Mouse (Mus musculus) heart, adult 8-10 months (tissue): ENCODE data around the gene Arhgef6. TPM values are rescaled to one million over a fixed set of nuclear protein-coding genes. Genes with fewer than 3 reads are reported as not detected.

Experiments
- DNase-seq: peaks from one replicate; pipeline ENCODE4 v3.0.0; 2022; ENCODE audit warnings: low spot score
- total RNA-seq, 4 experiments: library from RNA; stranded (reverse); gene quantifications; 2 replicates each; pipeline ENCODE4 v1.2.4; 2022

Arhgef6 gene
- total RNA-seq, 4 experiments from 2014 or later, result 60.5 to 71.3 (median 67.7) TPM

DNA sequence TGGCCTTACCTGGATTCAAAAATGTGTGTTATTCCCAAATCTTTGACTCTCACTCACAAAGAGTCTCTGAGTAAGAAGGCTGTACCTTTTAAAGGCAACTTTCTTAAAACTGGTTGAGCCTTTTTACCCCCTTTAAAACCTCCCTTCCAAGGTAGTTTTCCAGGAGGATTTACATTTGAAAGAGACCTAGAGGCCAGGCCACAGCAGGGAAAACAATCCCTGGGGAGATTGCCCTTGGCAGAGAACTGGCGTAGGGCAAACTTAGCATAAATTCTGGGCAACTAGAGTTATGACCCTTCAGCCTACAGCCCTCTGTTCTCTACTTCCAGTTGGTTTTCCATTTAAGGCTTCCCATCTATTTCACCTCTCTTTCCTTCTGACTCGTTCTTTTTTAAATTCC lies 140.5 kb downstream of the Arhgef6 start:
- no peak for DNase-seq

- DNase-seq, result no peak
Measured at GRCm38 (mm10) chrX:57196319-57196718, 142.2 kb downstream of the Arhgef6 start.

DNA sequence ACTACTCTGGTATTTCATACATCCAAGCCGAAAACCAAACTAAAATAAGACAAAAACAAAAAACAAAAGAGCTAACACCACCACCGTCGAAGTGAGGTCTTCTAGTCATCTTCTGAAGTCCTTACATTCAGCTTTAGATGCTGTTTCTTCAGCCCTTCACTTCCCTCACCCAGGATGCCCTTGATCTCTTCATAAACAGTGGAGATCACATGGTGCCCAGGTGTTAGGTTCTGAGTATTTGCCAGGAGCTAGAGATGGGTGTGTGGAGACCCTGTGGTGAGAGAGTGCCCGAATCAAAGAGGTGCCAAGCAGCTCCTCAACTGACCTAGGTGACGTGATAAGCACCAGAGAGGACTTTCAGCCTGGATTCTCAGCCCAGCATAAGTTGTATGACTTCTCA lies 149.2 kb downstream of the Arhgef6 start:
- DNase-seq, result no peak

- DNase-seq, result no peak
Measured at GRCm38 (mm10) chrX:57187301-57187700, 151.2 kb downstream of the Arhgef6 start.

DNA sequence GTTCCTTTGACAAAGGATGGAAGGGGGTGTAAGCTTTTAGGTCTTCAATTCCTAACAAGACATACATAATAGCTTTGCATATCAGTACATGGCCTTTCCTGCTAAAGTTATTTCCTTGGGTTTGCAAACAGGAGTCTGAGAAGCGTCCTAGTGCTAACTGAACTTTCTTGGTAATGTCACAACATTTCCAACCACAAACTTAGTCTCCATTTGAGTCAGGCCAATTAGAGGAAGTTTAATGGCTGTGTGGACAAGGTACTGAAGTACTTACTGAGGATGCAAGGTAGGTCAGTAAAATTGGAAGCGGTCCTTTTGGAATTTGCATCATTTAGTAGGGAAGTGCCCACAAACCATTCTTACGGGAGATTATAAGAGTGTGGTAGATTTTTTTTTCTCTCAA lies 155.2 kb downstream of the Arhgef6 start:
- DNase-seq, result no peak

DNA sequence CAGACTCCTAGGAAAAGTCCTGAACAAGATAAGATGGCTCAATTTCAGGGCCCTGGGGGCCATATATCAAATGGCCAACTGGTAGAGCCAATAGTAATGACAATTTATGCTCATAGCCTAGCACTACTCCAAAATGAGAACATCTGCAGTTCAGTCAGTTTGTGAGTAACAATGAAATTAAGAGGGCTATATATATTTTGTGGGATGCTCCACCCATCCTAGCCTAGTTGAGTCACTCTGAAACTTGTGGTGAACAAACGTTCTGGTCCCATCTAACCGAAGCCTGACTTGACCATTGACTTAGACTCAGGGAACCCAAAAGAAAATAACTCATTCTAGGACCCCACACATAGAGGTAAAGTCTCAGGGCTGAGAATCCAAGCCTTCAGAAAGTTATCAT lies 156.1 kb downstream of the Arhgef6 start:
- no peak for DNase-seq

Other genes starting within 250 kb of the Arhgef6 start
- not detected for gene Cd40lg, start 126.6 kb downstream of the Arhgef6 start, total RNA-seq
- gene Rbmx, start 54.3 kb upstream of the Arhgef6 start, total RNA-seq, result 10 to 100 TPM; 19.4 to 32.7 (median 23.2) TPM
- gene Gm364, start 70.4 kb upstream of the Arhgef6 start, total RNA-seq, result not detected
- not detected for gene Gpr101, start 165.0 kb upstream of the Arhgef6 start, total RNA-seq